Mouse (Mus musculus) frontal cortex, adult (tissue): ENCODE measurements around the gene Arhgef25.
"Not testable (repeated sequence)": the region's sequence is repeated elsewhere in the genome, so short reads cannot be mapped to it uniquely, and the experiment has no call there.

ENCODE experiments used
- ATAC-seq: cut with Nextera tagmentation; 2 replicates; pipeline ENCODE4 v1.9.2; 2017; ENCODE audit warnings: mild to moderate bottlenecking, moderate library complexity, mixed read lengths; ENCODE audit not compliant: low TSS enrichment

Arhgef25 gene

GRCm38 (mm10) chr10:127204589-127204988, 14.7 kb upstream of the Arhgef25 start:
- no peak for ATAC-seq

- no peak for ATAC-seq
These were observed 13.2 kb upstream of the Arhgef25 start for GRCm38 (mm10) chr10:127203106-127203505.

- ATAC-seq = peak; percentile 9; the same call in 1 of the 2 replicates
These were observed 10.4 kb upstream of the Arhgef25 start for GRCm38 (mm10) chr10:127200279-127200678.

- no peak for ATAC-seq
These were observed 9.6 kb upstream of the Arhgef25 start for GRCm38 (mm10) chr10:127199474-127199873.

- ATAC-seq = no peak
These were observed 9.2 kb upstream of the Arhgef25 start for GRCm38 (mm10) chr10:127199068-127199467.

GRCm38 (mm10) chr10:127198492-127198891, 8.6 kb upstream of the Arhgef25 start:
- ATAC-seq = no peak

GRCm38 (mm10) chr10:127197505-127198110, 7.7 kb upstream of the Arhgef25 start:
- peak; percentile 11; the same call in 1 of the 2 replicates for ATAC-seq

GRCm38 (mm10) chr10:127197104-127197503, 7.2 kb upstream of the Arhgef25 start:
- no peak for ATAC-seq

GRCm38 (mm10) chr10:127196392-127196791, 6.5 kb upstream of the Arhgef25 start:
- peak; percentile 63 for ATAC-seq

- ATAC-seq = no peak
These were observed 5.6 kb upstream of the Arhgef25 start, which contains the start of gene Dtx3 for GRCm38 (mm10) chr10:127195328-127196129. TSS of gene Dtx3 (minus strand) at chr10:127195728.

GRCm38 (mm10) chr10:127194428-127195327, 4.8 kb upstream of the Arhgef25 start:
- no peak for ATAC-seq

- ATAC-seq = no peak
These were observed 3.1 kb upstream of the Arhgef25 start for GRCm38 (mm10) chr10:127193011-127193410.

- not testable (repeated sequence) for ATAC-seq
These were observed 2.1 kb upstream of the Arhgef25 start for GRCm38 (mm10) chr10:127192057-127192328.

GRCm38 (mm10) chr10:127191191-127192056, 1.5 kb upstream of the Arhgef25 start:
- no peak for ATAC-seq

- ATAC-seq = no peak
These were observed 711 bp upstream of the Arhgef25 start for GRCm38 (mm10) chr10:127190398-127191190.

GRCm38 (mm10) chr10:127189116-127189650, 700 bp downstream of the Arhgef25 start:
- ATAC-seq = no peak

- ATAC-seq = peak; percentile 38
These were observed 1.3 kb downstream of the Arhgef25 start for GRCm38 (mm10) chr10:127188465-127189115.

GRCm38 (mm10) chr10:127188079-127188453, 1.8 kb downstream of the Arhgef25 start:
- no peak for ATAC-seq

- peak; percentile 42 for ATAC-seq
These were observed 2.4 kb downstream of the Arhgef25 start for GRCm38 (mm10) chr10:127187371-127188078.
